Mouse (Mus musculus) erythroblast, embryonic 14.5 days (primary cell): ENCODE results near the gene Cdc42. TPM values are rescaled to one million over a fixed set of nuclear protein-coding genes. Genes with fewer than 3 reads are reported as not detected.

Experiments
- H3K27me3 ChIP-seq: 2 replicates; pipeline ENCODE4 v1.6.1; 2012; ENCODE audit warnings: inconsistent platforms; ENCODE audit not compliant: control insufficient read depth
- H3K36me3 ChIP-seq: 2 replicates; pipeline ENCODE4 v1.6.1; 2012; ENCODE audit warnings: mild to moderate bottlenecking, inconsistent platforms; ENCODE audit not compliant: control insufficient read depth
- H3K4me1 ChIP-seq: 2 replicates; pipeline ENCODE4 v1.6.1; 2012; ENCODE audit warnings: inconsistent platforms; ENCODE audit not compliant: control insufficient read depth
- H3K4me3 ChIP-seq: replicated peaks from 2 replicates; pipeline ENCODE3; 2012; ENCODE audit warnings: moderate library complexity, mild to moderate bottlenecking, inconsistent platforms
- H3K9me3 ChIP-seq: 2 replicates; pipeline ENCODE4 v1.6.1; 2012; ENCODE audit warnings: low read length, inconsistent platforms, mixed read lengths; ENCODE audit not compliant: control insufficient read depth
- GATA1 ChIP-seq: IDR thresholded peaks from 2 replicates; pipeline ENCODE4 v1.6.1; 2012; ENCODE audit warnings: low read length, inconsistent platforms, mixed read lengths
- TAL1 ChIP-seq: IDR thresholded peaks from 3 replicates; pipeline ENCODE4 v1.6.1; 2012; ENCODE audit warnings: low read length, inconsistent platforms, mixed read lengths
- polyA plus RNA-seq: library from polyadenylated mRNA; stranded (reverse); fragments of >175 nt; gene quantifications from 2 replicates; pipeline ENCODE4 v1.2.3, GENCODE M21; 2012

Gene Cdc42
- polyA plus RNA-seq, 1 experiment: 1.7 TPM

GRCm38 (mm10) chr4:137294951-137295350, 62.6 kb downstream of the Cdc42 start:
- TF ChIP-seq TAL1 (no peak), GATA1 (no peak)
- Histone ChIP-seq H3K4me1 (no peaks in the 10 kb centered on the region), H3K27me3 (no peaks in the 10 kb centered on the region), H3K4me3 (no peak overlapping the region), H3K9me3 (no peaks in the 10 kb centered on the region), H3K36me3 (no peaks in the 10 kb centered on the region)

- Histone ChIP-seq H3K4me3 (no peak overlapping the region), H3K36me3 (no peaks in the 10 kb centered on the region), H3K9me3 (no peaks in the 10 kb centered on the region), H3K27me3 (no peaks in the 10 kb centered on the region), H3K4me1 (no peaks in the 10 kb centered on the region)
- no peak for TF ChIP-seq GATA1
- TF ChIP-seq TAL1: no peak
These were observed 63.0 kb downstream of the Cdc42 start for GRCm38 (mm10) chr4:137294474-137294873.

GRCm38 (mm10) chr4:137294032-137294431, 63.5 kb downstream of the Cdc42 start:
- no peak overlapping the region for H3K4me3 ChIP-seq
- H3K36me3 ChIP-seq: no peaks in the 10 kb centered on the region
- no peaks in the 10 kb centered on the region for H3K9me3 ChIP-seq
- no peaks in the 10 kb centered on the region for H3K4me1 ChIP-seq
- TF ChIP-seq GATA1 (no peak), TAL1 (no peak)
- no peaks in the 10 kb centered on the region for H3K27me3 ChIP-seq

GRCm38 (mm10) chr4:137292625-137293024, 64.9 kb downstream of the Cdc42 start:
- Histone ChIP-seq H3K4me1 (no peaks in the 10 kb centered on the region), H3K4me3 (no peak overlapping the region), H3K27me3 (no peaks in the 10 kb centered on the region), H3K36me3 (no peaks in the 10 kb centered on the region), H3K9me3 (no peaks in the 10 kb centered on the region)
- TF ChIP-seq TAL1: no peak
- no peak for TF ChIP-seq GATA1

GRCm38 (mm10) chr4:137290250-137290649, 67.3 kb downstream of the Cdc42 start:
- Histone ChIP-seq H3K36me3 (no peaks in the 10 kb centered on the region), H3K27me3 (no peaks in the 10 kb centered on the region; the same call in 1 of the 2 replicates), H3K9me3 (no peaks in the 10 kb centered on the region), H3K4me1 (no peaks in the 10 kb centered on the region), H3K4me3 (no peak overlapping the region)
- TF ChIP-seq GATA1: no peak
- no peak for TF ChIP-seq TAL1

GRCm38 (mm10) chr4:137289701-137290100, 67.8 kb downstream of the Cdc42 start:
- Histone ChIP-seq H3K27me3 (no peaks in the 10 kb centered on the region; the same call in 1 of the 2 replicates), H3K36me3 (no peaks in the 10 kb centered on the region), H3K4me3 (no peak overlapping the region), H3K4me1 (no peaks in the 10 kb centered on the region), H3K9me3 (no peaks in the 10 kb centered on the region)
- no peak for TF ChIP-seq GATA1

- Histone ChIP-seq H3K36me3 (no peaks in the 10 kb centered on the region), H3K4me3 (no peak overlapping the region), H3K9me3 (no peaks in the 10 kb centered on the region), H3K27me3 (peaks cover 14% of the 10 kb centered on the region), H3K4me1 (no peaks in the 10 kb centered on the region)
- TF ChIP-seq GATA1 (no peak), TAL1 (no peak)
These were observed 69.7 kb downstream of the Cdc42 start for GRCm38 (mm10) chr4:137287818-137288217.

- Histone ChIP-seq H3K36me3 (no peaks in the 10 kb centered on the region), H3K4me1 (no peaks in the 10 kb centered on the region), H3K4me3 (no peak overlapping the region), H3K27me3 (peaks cover 19% of the 10 kb centered on the region), H3K9me3 (no peaks in the 10 kb centered on the region)
- TF ChIP-seq TAL1: no peak
- no peak for TF ChIP-seq GATA1
These were observed 70.3 kb downstream of the Cdc42 start for GRCm38 (mm10) chr4:137287206-137287605.

- H3K27me3 ChIP-seq: peaks cover 25% of the 10 kb centered on the region
- H3K4me3 ChIP-seq: no peak overlapping the region
These were observed 70.9 kb downstream of the Cdc42 start for GRCm38 (mm10) chr4:137286662-137286953.

GRCm38 (mm10) chr4:137285876-137286661, 71.5 kb downstream of the Cdc42 start:
- no peak overlapping the region for H3K4me3 ChIP-seq
- no peaks in the 10 kb centered on the region for H3K4me1 ChIP-seq
- H3K36me3 ChIP-seq: no peaks in the 10 kb centered on the region
- H3K27me3 ChIP-seq: peaks cover 29% of the 10 kb centered on the region
- H3K9me3 ChIP-seq: no peaks in the 10 kb centered on the region
- TF ChIP-seq TAL1 (no peak), GATA1 (no peak)

More at GRCm38 (mm10) chr4:137286662-137286953, 70.9 kb downstream of the Cdc42 start:
- Histone ChIP-seq H3K4me1 (no peaks in the 10 kb centered on the region), H3K9me3 (no peaks in the 10 kb centered on the region), H3K36me3 (no peaks in the 10 kb centered on the region)
- TF ChIP-seq GATA1 (no peak), TAL1 (no peak)
